Mouse (Mus musculus): ENCODE measurements at regions not wholly inside any gene's neighbourhood (a gene's known extent, or its start where the extent isn't known, plus 50 kb on each side); places are given as distances from the start of the nearest gene placed in this dataset.

- no peak for TF ChIP-seq CTCF (IDR thresholded peaks at IDR 0.05; ENCODE audit: borderline replicate concordance, insufficient read depth, low read depth, low read length)
- no peak for TF ChIP-seq POLR2A (IDR thresholded peaks at IDR 0.05; ENCODE audit: borderline replicate concordance, insufficient read depth, low read length)
Observed at GRCm38 (mm10) chr8:115766218-115766898, 58.8 kb upstream of the Maf start.

Measured in cerebellum, adult 2 months (tissue).